Comparison of ENCODE assay signal across 13 mouse cellular contexts in genomic region chr16:44550843-44551242, GRCm38 (mm10). TPM values are rescaled to one million over a fixed set of nuclear protein-coding genes. Genes with fewer than 3 reads are reported as not detected.
DNase-seq lines count a peak whose midpoint lies in the region; ATAC-seq and TF ChIP-seq lines count a peak whose summit lies in the region.
"Had no signal": no experiment of that assay in that cellular context is flagged by ENCODE, and none has a peak within 500 bp of the region (broad histone marks: within the 10 kb centered on the region; RNA-seq: fewer than 3 reads in every experiment).

No protein-coding gene starts in this region.

- no peak overlapping the region for H3K4me3 ChIP-seq in heart, adult 2 months
- H3K4me3 ChIP-seq in forebrain, embryonic 13.5 days = no peak overlapping the region
- peak overlapping the region; percentile 7; the same call in 1 of the 2 replicates for H3K4me3 ChIP-seq in limb, embryonic 15.5 days
- H3K4me3 ChIP-seq in lung, adult 2 months (replicated peaks; ENCODE audit: extremely low read depth, low read depth, low read length) = no peak overlapping the region
- H3K4me3 ChIP-seq: liver, embryonic 13.5 days had no signal

- no peaks in the 10 kb centered on the region for H3K27me3 ChIP-seq in heart, adult 2 months (ENCODE audit: control insufficient read depth, insufficient read depth, low read length)
- H3K27me3 ChIP-seq in forebrain, embryonic 13.5 days = no peaks in the 10 kb centered on the region
- no peaks in the 10 kb centered on the region for H3K27me3 ChIP-seq in limb, embryonic 15.5 days

- H3K79me2 ChIP-seq in heart, adult 2 months (replicated peaks; ENCODE audit: control insufficient read depth, insufficient read depth, low read length) = 0 out of 2 replicates have a peak, but pooled peaks cover 2% of the 10 kb centered on the region

- no peak overlapping the region for H3K9ac ChIP-seq in heart, adult 2 months (ENCODE audit: low read depth, low read length)
- peak overlapping the region; percentile 14; the same call in 1 of the 2 replicates for H3K9ac ChIP-seq in forebrain, embryonic 13.5 days
- H3K9ac ChIP-seq in limb, embryonic 15.5 days = peak overlapping the region; percentile 18; the same call in 1 of the 2 replicates
- H3K9ac ChIP-seq: liver, embryonic 13.5 days had no signal

- intact Hi-C loops in heart, adult 2 months (cut with DNase I) = no loop called here

- peaks cover 3% of the 10 kb centered on the region for H3K4me1 ChIP-seq in heart, adult 2 months (ENCODE audit: control insufficient read depth, insufficient read depth, low read length)
- H3K4me1 ChIP-seq in forebrain, embryonic 13.5 days = peaks cover 87% of the 10 kb centered on the region
- peaks cover 82% of the 10 kb centered on the region for H3K4me1 ChIP-seq in limb, embryonic 15.5 days
- H3K4me1 ChIP-seq in lung, adult 2 months (ENCODE audit: control insufficient read depth, insufficient read depth, low read length) = peaks cover 3% of the 10 kb centered on the region; the same call in 1 of the 2 replicates
- H3K4me1 ChIP-seq: liver, embryonic 13.5 days had no signal

- WGBS in heart, adult 2 months = 31% methylated on average over 5 of the region's 5 CpGs
- 34% methylated on average over 5 of the region's 5 CpGs for WGBS in forebrain, embryonic 13.5 days
- 17% methylated on average over 5 of the region's 5 CpGs for WGBS in limb, embryonic 15.5 days
- WGBS in lung, adult 2 months = 39% methylated on average over 5 of the region's 5 CpGs

- TF ChIP-seq CTCF in heart, adult 2 months (IDR thresholded peaks at IDR 0.05) = no peak
- TF ChIP-seq CTCF in brain, embryonic 14.5 days (IDR thresholded peaks at IDR 0.05; ENCODE audit: borderline replicate concordance, extremely low read depth, insufficient read depth, insufficient read length) = no peak
- TF ChIP-seq CTCF in lung, adult 2 months (IDR thresholded peaks at IDR 0.05; ENCODE audit: insufficient read depth, low read length) = no peak

- peak; percentile 89 for DNase-seq in heart, adult 11 months
- no peak for DNase-seq in heart, adult 2 months
- DNase-seq in brain, embryonic 14.5 days (ENCODE audit: low read depth) = peak; percentile 82
- DNase-seq in retina, embryonic 14.5 days (ENCODE audit: low spot score) = no peak
- DNase-seq in spleen, adult 18-20 months = no peak
- DNase-seq in lung, adult 2 months = no peak
- DNase-seq: gastrocnemius, postnatal 25 days; kidney, adult 9 months; liver, embryonic 13.5 days had no signal

- no peak for TF ChIP-seq POLR2A in heart, adult 2 months (IDR thresholded peaks at IDR 0.05; ENCODE audit: insufficient read depth, low read depth, low read length)
- no peak for TF ChIP-seq POLR2A in brain, embryonic 14.5 days (IDR thresholded peaks at IDR 0.05; ENCODE audit: borderline replicate concordance, extremely low read depth, insufficient read depth, insufficient read length, poor library complexity, severe bottlenecking)
- no peak for TF ChIP-seq POLR2A in lung, adult 2 months (IDR thresholded peaks at IDR 0.05; ENCODE audit: borderline replicate concordance, extremely low read depth, low read depth, low read length)

- no peak for TF ChIP-seq EP300 in heart, adult 2 months (IDR thresholded peaks at IDR 0.05; ENCODE audit: insufficient read depth, low read depth, low read length)

- peak overlapping the region; percentile 35 for H3K4me2 ChIP-seq in forebrain, embryonic 13.5 days
- peak overlapping the region; percentile 29 for H3K4me2 ChIP-seq in limb, embryonic 15.5 days
- H3K4me2 ChIP-seq: liver, embryonic 13.5 days had no signal

- ATAC-seq in forebrain, embryonic 13.5 days = peak; percentile 46; the same call in 1 of the 2 replicates
- no peak for ATAC-seq in limb, embryonic 15.5 days (ENCODE audit: insufficient number of reproducible peaks, low FRiP score, low TSS enrichment, low read depth)
- ATAC-seq: CD4-positive, CD25-positive, alpha-beta regulatory T cell, adult 4 months had no signal

- no peaks in the 10 kb centered on the region for H3K9me3 ChIP-seq in forebrain, embryonic 13.5 days (replicated peaks)
- H3K9me3 ChIP-seq in limb, embryonic 15.5 days = no peaks in the 10 kb centered on the region
- H3K9me3 ChIP-seq: liver, embryonic 13.5 days had no signal

- no peak overlapping the region for H3K27ac ChIP-seq in heart, adult 2 months
- H3K27ac ChIP-seq in forebrain, embryonic 13.5 days = peak overlapping the region; percentile 83
- no peak overlapping the region for H3K27ac ChIP-seq in limb, embryonic 15.5 days
- H3K27ac ChIP-seq: liver, embryonic 13.5 days had no signal

- H3K36me3 ChIP-seq in heart, adult 2 months (ENCODE audit: control insufficient read depth, insufficient read depth, low read length) = no peaks in the 10 kb centered on the region
- peaks cover 21% of the 10 kb centered on the region for H3K36me3 ChIP-seq in forebrain, embryonic 13.5 days (ENCODE audit: poor library complexity, severe bottlenecking)
- peaks cover 26% of the 10 kb centered on the region for H3K36me3 ChIP-seq in limb, embryonic 15.5 days
- H3K36me3 ChIP-seq: liver, embryonic 13.5 days had no signal

RNA-seq across cellular contexts. Expression of gene Boc, which starts 7.9 kb away (rescaled TPM):
- total RNA-seq in heart, adult 2 months (2021) = 1 to 10 TPM; 3.5 to 4.2 TPM
- 4.4 and 5.6 TPM in 2 replicates for polyA plus RNA-seq in heart, adult 2 months (2012; rRNA removed)
- 20.2 and 20.5 TPM in 2 replicates for polyA plus RNA-seq in brain, embryonic 14.5 days (2012; rRNA removed)
- polyA plus RNA-seq in forebrain, embryonic 13.5 days (2015; fragmentation: Nextera tagmentation; extraction: Ambion mirVana) = 20.6 and 21.2 TPM in 2 replicates
- polyA plus RNA-seq in limb, embryonic 15.5 days (2015; fragmentation: Nextera tagmentation; extraction: Ambion mirVana) = 56.1 and 57.6 TPM in 2 replicates
- 22.2 and 23.4 TPM in 2 replicates for polyA plus RNA-seq in lung, adult 2 months (2012; rRNA removed)
- total RNA-seq: common myeloid progenitor, adult 5-6 weeks had no signal

Comparison
In these comparisons a context has a peak if more than half of its experiments do, and no peak if none do; other contexts are left out.
1. DNase-seq: peak in heart, adult 11 months (single experiment) and brain, embryonic 14.5 days (single experiment); none in heart, adult 2 months (0 of 2), retina, embryonic 14.5 days (single experiment), spleen, adult 18-20 months (0 of 2) and lung, adult 2 months (single experiment).